Mouse (Mus musculus) lung, adult 18-20 months (tissue): ENCODE results near the gene Gad1.

Experiments
- DNase-seq, 2 experiments: peaks; one replicate each; pipeline ENCODE4 v3.0.0; 2022; ENCODE audit warnings: mixed read lengths in 2 of 2

Gene Gad1

GRCm38 (mm10) chr2:70552772-70553171 lies at the start of gene Gad1:
TSS of gene Gad1 (plus strand) at chr2:70553072.
- no peak for DNase-seq

GRCm38 (mm10) chr2:70503436-70503835 lies 49.4 kb upstream of the Gad1 start:
- no peak for DNase-seq

- DNase-seq, result peak in 1 of 2 experiments; percentile 8
Measured at GRCm38 (mm10) chr2:70505229-70505628, 47.6 kb upstream of the Gad1 start.

- DNase-seq, result peak in 1 of 2 experiments; percentile 60
Measured at GRCm38 (mm10) chr2:70505896-70506295, 47.0 kb upstream of the Gad1 start.

- no peak for DNase-seq
Measured at GRCm38 (mm10) chr2:70506372-70506771, 46.5 kb upstream of the Gad1 start.

- no peak for DNase-seq
Measured at GRCm38 (mm10) chr2:70508496-70508895, 44.4 kb upstream of the Gad1 start, which contains the start of gene Erich2. TSS of gene Erich2 (plus strand) at chr2:70508819.

- DNase-seq, result peak; percentile 82 to 91
Measured at GRCm38 (mm10) chr2:70509021-70509632, 43.7 kb upstream of the Gad1 start.

GRCm38 (mm10) chr2:70538283-70538682 lies 14.6 kb upstream of the Gad1 start:
- peak; percentile 26 to 38 for DNase-seq

- no peak for DNase-seq
Measured at GRCm38 (mm10) chr2:70550671-70551070, 2.2 kb upstream of the Gad1 start.

GRCm38 (mm10) chr2:70551446-70551845 lies 1.4 kb upstream of the Gad1 start:
- no peak for DNase-seq

GRCm38 (mm10) chr2:70552067-70552598 lies 739 bp upstream of the Gad1 start:
- DNase-seq, result no peak

GRCm38 (mm10) chr2:70553826-70554225 lies 954 bp downstream of the Gad1 start:
- no peak for DNase-seq

- peak; percentile 62 to 71 for DNase-seq
Measured at GRCm38 (mm10) chr2:70558112-70558842, 5.4 kb downstream of the Gad1 start.

- DNase-seq, result no peak
Measured at GRCm38 (mm10) chr2:70558843-70559451, 6.1 kb downstream of the Gad1 start.

- DNase-seq, result peak; percentile 62
Measured at GRCm38 (mm10) chr2:70559520-70559919, 6.6 kb downstream of the Gad1 start.

- DNase-seq, result peak in 1 of 2 experiments; percentile 24
Measured at GRCm38 (mm10) chr2:70561077-70561795, 8.4 kb downstream of the Gad1 start.

- DNase-seq, result no peak
Measured at GRCm38 (mm10) chr2:70562011-70562491, 9.2 kb downstream of the Gad1 start.

GRCm38 (mm10) chr2:70562611-70562980 lies 9.7 kb downstream of the Gad1 start:
- no peak for DNase-seq

- no peak for DNase-seq
Measured at GRCm38 (mm10) chr2:70562981-70563671, 10.3 kb downstream of the Gad1 start.

- DNase-seq, result no peak
Measured at GRCm38 (mm10) chr2:70563721-70564645, 11.1 kb downstream of the Gad1 start.
